Mouse (Mus musculus) c-Kit-positive CD71-negative TER-119-negative erythroid progenitor cells, embryonic 14.5 days (primary cell): ENCODE measurements at regions not wholly inside any gene's neighbourhood (a gene's known extent, or its start where the extent isn't known, plus 50 kb on each side); places are given as distances from the start of the nearest gene placed in this dataset.
A peak's percentile ranks its signal among the peaks of the same experiment; 100 is the strongest.

Source experiments
- DNase-seq: peaks from one replicate; pipeline ENCODE4 v3.0.0-alpha.2; 2013; ENCODE audit warnings: low read depth

DNA sequence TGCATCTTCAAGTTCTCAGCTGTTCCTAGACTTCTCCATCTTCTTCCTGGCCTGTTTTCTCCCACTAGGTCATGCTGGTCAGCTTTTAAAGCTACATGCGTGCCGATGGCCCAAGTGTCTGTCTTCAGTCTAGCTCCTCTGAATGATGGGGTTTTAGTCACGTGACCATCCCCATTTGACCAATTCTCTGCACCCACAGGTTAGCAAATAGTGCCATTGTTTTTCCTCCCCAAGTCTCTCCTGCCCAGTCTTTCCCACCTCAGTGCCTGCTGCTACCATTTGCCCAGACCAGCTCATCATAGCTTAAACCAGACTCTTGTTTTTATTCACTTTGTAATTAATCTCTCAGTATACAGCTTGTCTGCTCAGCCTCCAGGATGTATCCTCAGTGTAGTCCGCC is 62.3 kb downstream of the Zfp706 start:
- DNase-seq: no peak

- no peak for DNase-seq
These were observed 62.9 kb downstream of the Zfp706 start for GRCm38 (mm10) chr15:36944556-36945171.

- DNase-seq: no peak
These were observed 64.0 kb downstream of the Zfp706 start for GRCm38 (mm10) chr15:36943492-36944112.

DNA sequence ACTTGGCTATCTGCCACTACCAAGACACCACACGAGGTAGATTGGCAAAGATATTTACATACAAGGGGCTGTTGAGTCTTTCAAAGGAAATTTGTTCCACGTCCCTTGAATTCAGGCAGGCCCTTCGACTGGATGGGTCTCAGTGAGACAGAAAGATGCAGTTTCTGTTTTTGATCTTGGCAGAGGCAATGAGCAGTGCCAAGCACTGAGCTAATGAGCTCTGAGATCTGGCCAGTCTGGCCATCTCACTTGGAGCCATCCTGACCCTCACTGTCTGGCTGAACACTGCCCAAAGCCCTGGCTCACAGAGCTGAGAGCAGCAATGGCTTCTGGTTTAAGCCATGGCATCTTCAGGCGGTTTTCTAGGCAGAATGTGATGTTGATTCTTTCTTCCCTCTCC is 65.3 kb downstream of the Zfp706 start:
- no peak for DNase-seq

DNA sequence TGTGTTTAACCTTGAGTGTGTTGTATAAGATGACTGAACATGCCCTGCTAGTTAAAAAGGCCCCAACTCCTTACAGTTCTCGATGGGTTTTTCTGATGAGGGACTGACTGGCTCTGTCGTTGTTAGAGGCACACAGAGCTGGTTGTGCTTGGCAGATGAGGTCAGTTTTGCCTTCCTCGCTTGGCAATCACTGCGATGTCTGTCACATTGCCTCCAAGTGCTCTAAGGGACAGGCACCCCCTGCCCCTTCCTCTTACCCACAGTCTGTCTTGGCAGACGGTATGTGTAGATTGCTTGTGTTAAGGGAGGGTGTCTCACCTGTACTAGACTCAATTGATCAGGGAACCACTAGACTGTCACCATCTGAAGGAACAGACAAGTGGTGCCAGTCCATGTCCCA is 65.8 kb downstream of the Zfp706 start:
- DNase-seq: no peak

- DNase-seq: no peak
These were observed 68.0 kb downstream of the Zfp706 start for GRCm38 (mm10) chr15:36939608-36940007.

DNA sequence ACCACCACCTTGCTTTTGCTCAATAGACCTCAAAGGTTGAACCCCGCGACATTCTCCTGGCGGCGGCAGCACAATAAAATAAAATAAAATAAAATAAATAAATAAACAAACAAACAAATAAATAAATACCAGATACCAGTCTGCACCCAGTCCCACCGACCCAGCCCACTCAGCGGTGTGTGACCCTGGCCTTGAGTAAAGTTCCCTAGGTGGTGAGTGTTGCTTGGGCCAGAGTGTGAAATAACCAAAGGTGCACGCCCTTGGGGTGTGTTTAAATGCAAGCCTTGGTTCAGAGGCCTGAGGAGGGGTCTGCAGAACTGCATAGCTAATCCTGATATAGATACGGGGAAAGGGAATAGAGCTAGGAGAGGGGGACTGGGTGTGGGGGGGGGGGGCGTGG is 68.4 kb downstream of the Zfp706 start:
- no peak for DNase-seq

DNA sequence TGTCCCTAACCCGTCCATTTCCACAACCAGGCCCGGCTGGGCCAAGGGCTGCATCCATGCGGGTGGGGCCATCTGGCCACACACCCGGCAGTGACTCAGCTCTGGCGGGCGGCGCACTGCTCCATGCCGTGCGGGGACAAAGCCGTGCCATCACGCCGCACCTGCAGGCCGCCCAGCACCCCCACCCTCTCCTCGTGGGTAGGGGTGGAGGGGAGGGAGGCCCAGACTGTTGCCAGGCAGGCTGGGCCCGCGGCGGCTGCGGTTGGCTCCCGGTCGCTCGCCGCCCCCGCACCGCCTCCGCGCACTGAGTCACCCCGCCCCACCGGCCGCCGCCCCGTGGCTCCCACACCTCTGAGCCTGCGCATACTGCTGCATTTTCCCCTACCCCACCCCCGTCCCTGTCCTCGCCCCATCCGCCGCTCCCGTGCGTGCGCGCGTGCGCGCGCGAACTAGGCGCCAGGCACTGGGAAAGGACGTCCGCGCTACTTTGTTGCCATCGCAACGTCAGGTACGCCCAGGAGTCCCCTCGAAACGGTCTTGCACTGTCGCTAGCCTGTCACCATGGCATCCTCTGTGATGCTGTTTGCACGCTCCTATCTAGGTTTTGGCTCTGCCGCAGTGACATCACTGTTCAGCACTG is 68.9 kb downstream of the Zfp706 start:
- DNase-seq: peak; percentile 80

GRCm38 (mm10) chr15:36937757-36938498 is 69.6 kb downstream of the Zfp706 start:
- no peak for DNase-seq

DNA sequence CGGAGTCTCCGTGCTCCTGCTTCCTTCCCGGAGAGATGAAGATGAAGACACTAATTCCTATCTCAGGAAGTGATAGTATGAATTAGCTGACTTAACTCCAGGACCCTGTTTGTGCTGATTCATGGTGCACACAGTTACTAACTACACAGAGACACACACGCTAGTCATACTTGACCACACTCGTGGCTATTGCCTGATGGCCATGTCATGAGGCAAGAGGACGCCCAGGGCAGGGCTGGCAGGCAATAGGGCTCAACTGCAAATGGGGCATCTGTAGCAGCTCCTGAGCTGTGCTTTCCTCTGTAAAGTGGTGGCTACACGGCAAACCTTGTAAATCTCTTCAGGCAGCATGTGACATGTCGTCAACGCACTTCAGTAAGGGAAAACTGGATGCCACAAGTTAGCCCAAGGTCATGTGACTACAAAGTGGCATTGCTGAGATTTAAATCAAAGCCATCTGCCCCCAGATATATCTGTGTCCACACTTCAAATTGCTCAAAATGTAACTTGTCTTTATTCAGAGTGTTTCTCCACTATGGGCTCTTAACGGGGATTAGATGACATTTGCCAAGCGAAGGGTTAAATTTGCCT is 70.4 kb downstream of the Zfp706 start:
- no peak for DNase-seq

DNA sequence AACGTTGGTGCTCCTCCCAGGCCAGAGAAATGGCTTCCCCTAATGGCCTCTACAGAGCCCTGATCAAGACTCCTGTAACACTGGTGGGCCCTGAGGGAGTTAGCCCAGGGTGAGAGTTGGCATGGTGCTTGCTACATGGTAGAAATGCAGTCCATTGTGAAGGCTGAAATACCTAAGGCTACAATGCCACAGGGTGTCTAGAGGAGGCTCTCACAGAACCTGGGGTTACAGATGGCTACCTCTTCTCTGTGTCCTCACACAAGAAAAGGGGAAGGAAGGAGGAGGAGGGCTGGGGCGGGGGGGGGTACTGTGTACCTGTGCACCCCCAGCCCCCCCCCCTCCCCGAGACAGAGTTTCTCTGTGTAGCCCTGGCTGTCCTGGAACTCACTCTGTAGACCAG is 72.8 kb downstream of the Zfp706 start:
- DNase-seq: no peak

GRCm38 (mm10) chr15:36933581-36933991 is 74.0 kb downstream of the Zfp706 start:
- DNase-seq: no peak

- no peak for DNase-seq
These were observed 76.1 kb downstream of the Zfp706 start for GRCm38 (mm10) chr15:36931460-36931859.

DNA sequence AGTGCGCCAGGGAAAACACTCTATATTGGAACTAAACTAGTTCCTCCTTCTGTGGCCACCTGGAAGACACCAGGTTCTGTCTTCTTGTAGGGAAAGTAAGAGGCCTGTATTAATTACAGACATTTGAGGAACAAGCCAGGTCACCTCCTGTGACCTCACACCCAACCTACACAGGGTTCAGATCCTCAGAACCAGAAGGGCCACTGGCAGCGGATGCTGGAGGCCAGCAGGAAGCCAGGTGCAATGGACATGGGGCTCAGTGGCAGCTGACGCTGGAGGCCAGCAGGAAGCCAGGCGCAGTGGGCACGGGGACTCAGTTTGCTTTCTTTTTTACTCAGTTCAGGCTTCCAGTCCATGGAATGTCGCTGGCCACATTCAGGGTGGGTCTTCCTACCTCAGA is 77.1 kb downstream of the Zfp706 start:
- no peak for DNase-seq

GRCm38 (mm10) chr15:36929786-36930185 is 77.8 kb downstream of the Zfp706 start:
- no peak for DNase-seq

- no peak for DNase-seq
These were observed 78.5 kb downstream of the Zfp706 start for GRCm38 (mm10) chr15:36929088-36929487.

- no peak for DNase-seq
These were observed 78.9 kb downstream of the Zfp706 start for GRCm38 (mm10) chr15:36928678-36929077.

- DNase-seq: no peak
These were observed 80.1 kb downstream of the Zfp706 start for GRCm38 (mm10) chr15:36927436-36927835.

- DNase-seq: no peak
These were observed 83.4 kb downstream of the Zfp706 start for GRCm38 (mm10) chr15:36924171-36924570.

GRCm38 (mm10) chr15:36921384-36921783 is 86.2 kb downstream of the Zfp706 start:
- DNase-seq: no peak

DNA sequence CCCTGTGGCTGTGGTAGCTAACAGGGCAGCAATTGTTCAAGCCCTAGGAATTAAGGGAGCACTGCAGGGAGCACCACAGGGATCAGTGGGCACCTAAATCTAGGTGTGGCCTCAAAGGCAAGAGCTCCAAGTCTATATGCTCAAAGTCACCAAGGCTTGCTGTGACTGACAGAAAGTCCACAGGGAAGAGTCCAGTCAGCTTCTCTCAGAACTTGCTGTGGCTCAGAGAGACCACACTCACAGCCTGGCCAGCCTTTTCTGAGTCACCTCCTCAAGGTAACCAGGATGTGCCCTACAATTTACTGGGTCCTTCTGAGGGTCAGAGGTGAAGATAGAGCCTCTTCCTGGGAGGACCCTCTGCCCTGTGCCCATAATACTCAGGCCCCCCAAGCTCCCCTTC is 86.7 kb downstream of the Zfp706 start:
- no peak for DNase-seq

GRCm38 (mm10) chr15:36919704-36920103 is 87.9 kb downstream of the Zfp706 start:
- no peak for DNase-seq

DNA sequence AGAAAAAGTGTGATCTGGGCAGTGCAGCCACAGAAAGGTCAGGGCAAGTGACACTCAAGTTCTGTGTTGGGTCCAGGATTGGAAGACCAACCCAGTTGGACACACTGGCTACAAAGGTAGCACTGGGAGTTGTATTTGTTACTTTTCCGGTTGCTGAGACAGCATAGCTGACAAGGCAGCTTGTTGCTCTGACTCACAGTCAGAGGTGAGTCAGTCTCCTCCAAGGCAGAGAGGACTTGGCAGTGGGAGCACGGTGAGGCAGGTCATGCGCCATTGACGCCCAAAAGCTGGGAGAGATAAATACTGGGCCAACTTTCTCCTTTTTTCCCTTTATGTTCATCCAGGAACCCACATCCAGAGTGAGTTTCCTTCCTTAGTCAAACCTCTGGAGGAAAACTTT is 88.4 kb downstream of the Zfp706 start:
- DNase-seq: no peak
